Mouse (Mus musculus) splenic B cell, adult 2 months (primary cell): Measurements from ENCODE around the gene Tifa.
"Not testable (repeated sequence)": the region's sequence is repeated elsewhere in the genome, so short reads cannot be mapped to it uniquely, and the experiment has no call there.

Experiments used
- DNase-seq: peaks from one replicate; pipeline ENCODE4 v3.0.0-alpha.2; 2011; ENCODE audit warnings: low read depth, low spot score
- H3K27me3 ChIP-seq: 2 replicates; pipeline ENCODE4 v1.6.1; 2012; ENCODE audit warnings: mild to moderate bottlenecking, low read length, moderate library complexity, mixed read lengths; ENCODE audit not compliant: control insufficient read depth, poor library complexity, insufficient read depth, severe bottlenecking
- H3K36me3 ChIP-seq: 2 replicates; pipeline ENCODE4 v1.6.1; 2012; ENCODE audit warnings: mild to moderate bottlenecking, low read length, moderate library complexity, mixed read lengths; ENCODE audit not compliant: control insufficient read depth, poor library complexity, insufficient read depth, severe bottlenecking

Gene Tifa

GRCm38 (mm10) chr3:127765971-127766370, 23.6 kb upstream of the Tifa start:
- DNase-seq: no peak
- Histone ChIP-seq H3K36me3 (no peaks in the 10 kb centered on the region), H3K27me3 (no peaks in the 10 kb centered on the region)

GRCm38 (mm10) chr3:127769146-127769545, 20.5 kb upstream of the Tifa start:
- DNase-seq: no peak
- H3K27me3 ChIP-seq: no peaks in the 10 kb centered on the region
- H3K36me3 ChIP-seq: no peaks in the 10 kb centered on the region

- DNase-seq: peak; percentile 78
Observed at GRCm38 (mm10) chr3:127780021-127780644, 9.5 kb upstream of the Tifa start, which contains the start of gene Alpk1. Alpk1 (minus strand) TSS chr3:127780527.

GRCm38 (mm10) chr3:127780921-127781320, 8.7 kb upstream of the Tifa start:
- Histone ChIP-seq H3K27me3 (no peaks in the 10 kb centered on the region), H3K36me3 (no peaks in the 10 kb centered on the region)
- no peak for DNase-seq

More at GRCm38 (mm10) chr3:127780021-127780644, 9.5 kb upstream of the Tifa start, which contains the start of gene Alpk1:
- H3K27me3 ChIP-seq: no peaks in the 10 kb centered on the region
- H3K36me3 ChIP-seq: no peaks in the 10 kb centered on the region

GRCm38 (mm10) chr3:127782921-127783320, 6.7 kb upstream of the Tifa start:
- H3K27me3 ChIP-seq: no peaks in the 10 kb centered on the region
- no peak for DNase-seq
- H3K36me3 ChIP-seq: no peaks in the 10 kb centered on the region

- not testable (repeated sequence) for H3K36me3 ChIP-seq, DNase-seq, H3K27me3 ChIP-seq
Observed at GRCm38 (mm10) chr3:127783680-127784079, 5.9 kb upstream of the Tifa start.

GRCm38 (mm10) chr3:127787032-127787431, 2.6 kb upstream of the Tifa start:
- Histone ChIP-seq H3K36me3 (no peaks in the 10 kb centered on the region), H3K27me3 (no peaks in the 10 kb centered on the region)
- DNase-seq: no peak

GRCm38 (mm10) chr3:127788038-127788437, 1.6 kb upstream of the Tifa start:
- H3K36me3 ChIP-seq: no peaks in the 10 kb centered on the region
- no peaks in the 10 kb centered on the region for H3K27me3 ChIP-seq
- DNase-seq: no peak

GRCm38 (mm10) chr3:127788919-127789318, 686 bp upstream of the Tifa start:
- H3K27me3 ChIP-seq: no peaks in the 10 kb centered on the region
- no peak for DNase-seq
- no peaks in the 10 kb centered on the region for H3K36me3 ChIP-seq

GRCm38 (mm10) chr3:127790234-127791055, 840 bp downstream of the Tifa start:
- H3K36me3 ChIP-seq: no peaks in the 10 kb centered on the region
- peak; percentile 35 for DNase-seq
- no peaks in the 10 kb centered on the region for H3K27me3 ChIP-seq

- H3K36me3 ChIP-seq: no peaks in the 10 kb centered on the region
- DNase-seq: peak; percentile 60
- no peaks in the 10 kb centered on the region for H3K27me3 ChIP-seq
Observed at GRCm38 (mm10) chr3:127791056-127791483, 1.5 kb downstream of the Tifa start.

GRCm38 (mm10) chr3:127791595-127792561, 2.3 kb downstream of the Tifa start:
- Histone ChIP-seq H3K27me3 (no peaks in the 10 kb centered on the region), H3K36me3 (no peaks in the 10 kb centered on the region; the same call in 1 of the 2 replicates)
- DNase-seq: peak; percentile 38

- peak; percentile 43 for DNase-seq
- Histone ChIP-seq H3K27me3 (no peaks in the 10 kb centered on the region), H3K36me3 (no peaks in the 10 kb centered on the region; the same call in 1 of the 2 replicates)
Observed at GRCm38 (mm10) chr3:127793022-127793421, 3.4 kb downstream of the Tifa start.

- H3K36me3 ChIP-seq: no peaks in the 10 kb centered on the region; the same call in 1 of the 2 replicates
- peak; percentile 30 for DNase-seq
- no peaks in the 10 kb centered on the region for H3K27me3 ChIP-seq
Observed at GRCm38 (mm10) chr3:127795762-127796161, 6.2 kb downstream of the Tifa start.
